Mouse (Mus musculus) adrenal gland, postnatal 4 days (tissue): ENCODE measurements around the gene Wnt8b. TPM values are rescaled to one million over a fixed set of nuclear protein-coding genes. Genes with fewer than 3 reads are reported as not detected.
"Not testable (repeated sequence)": the region's sequence is repeated elsewhere in the genome, so short reads cannot be mapped to it uniquely, and the experiment has no call there.

Experiments used
- DNase-seq, 2 experiments: peaks; one replicate each; pipeline ENCODE4 v3.0.0; 2021 to 2022; ENCODE audit warnings: low spot score in 2 of 2, mixed read lengths in 2 of 2
- long read RNA-seq, 2 experiments: library from polyadenylated mRNA; stranded (forward); transcript quantifications; one replicate each; pipeline ENCODE4 v2.0.0; 2021
- total RNA-seq, 2 experiments: library from RNA; stranded (reverse); gene quantifications; 2 replicates each; pipeline ENCODE4 v1.2.3; 2021

Gene Wnt8b
- total RNA-seq, result under 1 TPM; 0.08 to 0.14 TPM
- long read RNA-seq, experiment 1, result 0 reads
- long read RNA-seq, experiment 2, result 0 reads

DNA sequence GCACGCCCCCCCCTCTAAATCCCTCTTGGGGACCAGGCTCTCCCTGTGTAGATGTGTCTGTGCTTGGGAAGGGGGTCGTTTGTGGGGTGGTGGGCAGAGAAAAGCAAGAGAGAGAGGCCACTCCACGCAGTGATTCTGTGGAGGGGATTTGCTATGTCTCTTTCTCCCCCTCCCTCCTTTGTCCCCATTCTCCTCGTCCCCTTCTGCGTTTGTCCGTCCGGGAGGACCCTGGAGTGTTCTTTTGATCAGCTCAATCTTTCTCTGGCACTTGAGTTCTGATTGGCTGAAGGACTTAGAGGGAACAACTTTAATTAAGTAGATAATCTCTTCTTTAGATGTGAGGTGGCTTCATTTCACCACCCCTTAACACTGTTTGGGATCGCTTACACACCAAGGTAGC is at the start of gene Wnt8b:
Gene Wnt8b, plus strand, starts transcription at position 345 of the 400 bp plus-strand sequence.
- no peak for DNase-seq

DNA sequence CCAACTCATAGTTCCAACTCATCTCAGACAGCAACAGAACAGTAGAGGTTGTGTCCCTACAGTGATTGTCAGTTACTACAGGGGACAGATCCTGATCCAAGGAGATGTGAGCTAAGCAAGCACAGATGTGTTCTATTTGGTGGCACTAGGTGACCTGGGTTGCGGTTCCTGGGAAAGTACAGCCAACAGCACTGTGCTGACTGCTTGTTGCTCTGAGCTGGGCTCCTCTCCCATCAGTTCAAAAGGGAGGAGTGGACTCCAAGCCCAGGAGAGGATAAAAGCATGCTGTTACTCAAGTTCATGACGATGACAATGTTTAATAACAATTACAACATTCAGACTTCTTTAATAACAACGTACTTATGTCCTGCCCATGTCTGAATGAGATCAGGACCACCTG is 47.5 kb upstream of the Wnt8b start:
- DNase-seq, result no peak

DNA sequence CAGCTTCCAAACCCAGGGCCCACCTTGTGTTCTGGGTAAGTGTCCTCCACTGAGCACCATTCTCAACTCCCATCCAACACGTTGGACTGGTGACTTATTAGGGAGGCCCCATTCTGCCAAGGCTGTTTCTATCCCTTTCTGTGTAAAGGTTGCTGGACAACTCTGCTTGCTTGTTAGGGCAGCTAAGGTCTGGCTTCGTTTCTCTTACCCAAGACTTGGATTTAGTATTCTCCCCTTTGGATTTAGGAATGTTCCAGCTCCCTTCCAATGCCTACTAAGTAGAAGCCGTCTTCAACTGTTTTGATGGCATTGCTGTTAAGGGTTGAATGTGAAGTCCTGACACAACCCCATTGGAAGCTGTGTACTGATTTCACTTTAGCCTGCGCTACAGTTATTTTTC is 45.3 kb upstream of the Wnt8b start:
- DNase-seq, result no peak

DNA sequence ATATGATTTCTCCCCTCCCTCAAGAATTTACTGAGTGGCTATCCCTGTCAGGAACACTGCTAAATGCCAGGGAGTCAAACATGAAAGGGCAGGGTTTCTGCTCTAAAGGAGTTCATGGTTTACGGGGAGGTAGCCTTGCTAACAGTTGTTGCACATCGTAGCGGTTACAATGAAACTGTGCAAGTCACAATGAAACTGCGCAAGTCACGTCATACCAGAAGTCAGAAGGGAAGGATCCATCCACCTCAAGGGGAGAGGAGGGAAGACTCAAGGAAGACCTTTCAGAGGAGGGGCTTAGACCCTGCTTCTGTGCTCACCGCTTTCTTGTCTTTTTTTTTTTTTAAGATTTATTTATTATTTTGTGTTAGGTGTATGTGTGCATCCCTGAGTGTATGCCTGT is 38.4 kb upstream of the Wnt8b start:
- DNase-seq, result no peak

GRCm38 (mm10) chr19:44455356-44455755 is 37.9 kb upstream of the Wnt8b start:
- DNase-seq, result no peak

- no peak for DNase-seq
These were observed 35.8 kb upstream of the Wnt8b start for GRCm38 (mm10) chr19:44457359-44458055.

GRCm38 (mm10) chr19:44458696-44459095 is 34.6 kb upstream of the Wnt8b start:
- no peak for DNase-seq

GRCm38 (mm10) chr19:44460441-44460840 is 32.8 kb upstream of the Wnt8b start:
- DNase-seq, result no peak

DNA sequence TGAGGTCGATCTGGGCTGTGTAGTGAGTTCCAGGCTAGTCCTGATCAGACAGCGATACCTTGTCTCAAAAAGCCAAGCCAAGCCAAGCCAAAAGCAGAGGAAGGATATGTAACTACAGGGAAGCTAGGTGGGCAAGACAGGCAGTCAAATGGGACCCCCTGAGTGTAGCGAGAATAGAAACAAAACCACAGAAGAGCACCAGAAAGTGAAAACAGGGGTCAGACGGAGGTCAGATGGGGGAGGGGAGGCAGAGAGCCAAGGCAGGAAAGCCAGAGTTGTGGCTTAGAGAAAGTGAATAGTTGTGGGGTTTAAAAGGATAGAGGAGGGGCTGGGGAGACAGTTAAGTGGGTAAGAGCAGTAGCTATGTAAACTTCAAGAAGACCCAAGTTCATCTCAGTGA is 31.8 kb upstream of the Wnt8b start:
- DNase-seq, result no peak

- no peak for DNase-seq
These were observed 31.1 kb upstream of the Wnt8b start for GRCm38 (mm10) chr19:44462141-44462540.

GRCm38 (mm10) chr19:44465960-44466525 is 27.2 kb upstream of the Wnt8b start:
- not testable (repeated sequence) for DNase-seq

GRCm38 (mm10) chr19:44474158-44474557 is 19.1 kb upstream of the Wnt8b start:
- DNase-seq, result peak; percentile 67 to 82

DNA sequence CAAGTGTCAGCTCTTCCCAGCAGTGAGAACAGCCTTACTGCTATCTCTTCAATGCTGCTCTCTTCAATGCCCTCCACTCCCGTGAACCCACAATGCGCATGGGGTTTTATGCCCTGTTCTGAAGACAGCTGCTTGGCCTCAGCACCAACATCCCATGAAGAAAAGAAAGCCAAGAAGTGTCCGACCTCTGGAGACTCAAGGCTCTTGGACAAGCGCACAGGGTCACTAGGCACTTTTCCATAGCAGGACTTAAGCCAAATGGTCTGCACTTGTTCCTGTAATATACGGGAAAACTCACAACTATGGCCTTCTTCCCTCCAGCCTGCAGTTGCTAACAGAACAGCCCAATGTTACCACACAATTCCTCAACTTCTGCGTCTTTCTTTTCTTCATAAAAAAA is 18.0 kb upstream of the Wnt8b start:
- no peak for DNase-seq

DNA sequence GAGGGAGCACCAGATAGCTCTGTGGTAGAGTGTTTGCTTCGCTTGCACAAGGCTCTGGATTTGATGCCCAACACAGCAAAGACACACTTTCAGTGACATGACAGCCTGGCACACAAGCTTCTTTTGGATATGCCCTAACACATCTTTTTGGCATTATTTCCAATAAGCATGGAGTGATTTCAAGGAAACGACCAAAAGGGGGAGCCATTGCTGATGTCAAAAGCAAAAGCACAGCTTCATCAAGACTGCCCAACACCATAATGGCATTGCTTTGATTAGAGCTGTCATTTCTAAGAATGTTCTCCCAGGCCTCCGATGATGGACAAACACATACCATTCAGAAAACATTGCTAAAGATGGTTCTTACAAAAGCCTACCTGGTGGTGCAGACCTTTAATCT is 16.7 kb upstream of the Wnt8b start:
- no peak for DNase-seq

GRCm38 (mm10) chr19:44487266-44487665 is 6.0 kb upstream of the Wnt8b start:
- peak; percentile 15 to 35 for DNase-seq

- no peak for DNase-seq
These were observed 3.2 kb downstream of the Wnt8b start for GRCm38 (mm10) chr19:44496511-44496910.

DNA sequence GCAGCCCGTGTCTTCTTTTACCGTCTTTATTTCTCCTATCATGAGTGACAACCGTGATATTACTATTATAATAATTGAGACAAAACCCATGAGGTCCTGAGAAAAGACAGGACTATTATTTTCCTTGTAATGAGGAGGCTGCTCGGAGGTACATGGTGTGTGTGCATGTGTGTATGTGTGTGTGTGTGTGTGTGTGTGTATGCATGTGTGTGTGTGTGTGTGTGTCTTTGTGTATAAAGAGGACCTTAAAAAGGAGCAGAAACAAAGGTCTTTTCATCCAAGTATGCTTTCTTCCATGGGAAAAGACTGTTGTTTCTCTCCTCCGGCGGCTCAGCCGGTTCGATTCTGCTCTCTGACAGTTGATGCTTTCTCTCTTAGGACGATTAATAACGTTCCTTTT is 3.7 kb downstream of the Wnt8b start:
- no peak for DNase-seq

DNA sequence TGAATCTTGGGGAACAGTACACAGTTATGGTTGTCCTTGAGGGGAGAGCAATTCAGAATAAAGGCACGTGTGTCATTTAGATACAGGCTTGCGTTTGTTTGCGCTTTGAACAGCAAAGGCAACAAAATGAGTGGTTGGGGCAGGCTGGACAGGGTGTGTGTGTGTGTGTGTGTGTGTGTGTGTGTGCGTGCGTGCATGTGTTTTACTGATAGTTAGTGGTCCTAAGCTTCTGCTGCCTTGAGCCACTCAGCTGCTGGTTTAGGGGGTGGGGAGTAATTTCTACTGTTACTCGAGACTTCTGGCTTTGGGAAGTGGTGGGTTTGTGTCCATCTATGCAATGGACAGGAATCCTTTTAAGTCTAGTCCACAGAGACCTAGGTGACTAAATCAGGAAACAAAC is 5.7 kb downstream of the Wnt8b start:
- DNase-seq, result no peak

- no peak for DNase-seq
These were observed 7.0 kb downstream of the Wnt8b start for GRCm38 (mm10) chr19:44500240-44500639.

DNA sequence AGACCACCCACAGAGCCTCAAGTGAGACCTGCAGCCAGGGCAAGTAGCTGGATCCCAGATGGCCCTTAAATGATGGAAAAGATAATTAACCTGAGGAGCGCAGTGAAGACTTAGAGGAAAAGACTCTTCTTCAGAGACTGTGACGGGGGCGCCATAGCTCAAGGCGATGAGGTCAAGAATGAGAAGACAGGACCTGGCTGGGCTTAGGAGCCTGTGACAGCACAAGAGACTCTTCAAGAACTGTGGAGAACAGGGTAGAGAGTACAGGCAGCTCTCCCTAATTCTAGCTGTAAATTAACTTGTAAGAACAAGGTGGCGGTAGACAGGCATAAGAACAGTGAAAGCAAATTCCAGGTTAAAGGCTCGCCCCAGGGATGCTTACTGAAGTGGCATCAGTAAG is 8.7 kb downstream of the Wnt8b start:
- DNase-seq, result no peak

- DNase-seq, result no peak
These were observed 9.5 kb downstream of the Wnt8b start for GRCm38 (mm10) chr19:44502741-44503140.

DNA sequence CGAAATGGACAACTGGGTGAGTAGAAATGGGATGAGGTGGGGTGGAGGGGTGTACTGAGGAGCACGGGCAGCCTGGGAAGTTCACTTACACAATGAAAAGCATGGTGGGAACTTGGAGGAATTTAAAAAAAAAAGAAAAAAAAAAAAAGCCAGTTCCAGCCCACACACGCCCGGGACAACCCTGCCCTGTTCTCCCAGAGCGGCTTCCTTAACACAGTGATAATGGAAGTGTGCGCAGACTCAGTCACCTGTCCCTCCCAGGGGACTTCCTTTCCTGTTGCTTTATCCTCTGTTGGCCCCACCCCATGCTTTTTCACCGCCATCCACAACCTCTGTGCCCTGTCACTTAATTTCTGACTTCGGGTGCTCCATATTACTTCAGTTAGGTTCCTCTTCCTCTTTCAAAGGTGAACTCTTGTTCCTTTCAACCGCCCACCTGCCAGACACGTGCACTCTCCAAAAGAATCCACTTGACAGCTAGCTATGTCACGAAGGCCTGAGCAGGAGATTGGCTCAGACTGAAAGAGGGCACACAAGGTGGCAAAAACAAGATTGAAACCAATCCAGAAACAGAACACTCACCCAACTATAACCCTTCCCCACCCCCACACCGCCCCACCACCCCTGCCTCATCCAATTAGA is 17.4 kb downstream of the Wnt8b start:
- DNase-seq, result no peak
